Mouse (Mus musculus) intestine, embryonic 15.5 days (tissue): ENCODE measurements around the gene Eif5a2. TPM values are rescaled to one million over a fixed set of nuclear protein-coding genes. Genes with fewer than 3 reads are reported as not detected.
"Not testable (repeated sequence)": the region's sequence is repeated elsewhere in the genome, so short reads cannot be mapped to it uniquely, and the experiment has no call there.

Source experiments
- ATAC-seq: fragments of 200-750 bp; cut with Nextera tagmentation; 2 replicates; pipeline ENCODE4 v1.8.0; 2017; ENCODE audit warnings: moderate TSS enrichment, moderate library complexity
- H3K27ac ChIP-seq: fragments of 300-500 bp; sonication (generic); 2 replicates; pipeline ENCODE4 v1.5.1; 2015; ENCODE audit warnings: mild to moderate bottlenecking, inconsistent platforms
- H3K27me3 ChIP-seq: fragments of 300-500 bp; sonication (generic); replicated peaks from 2 replicates; pipeline ENCODE4 v1.6.1; 2015; ENCODE audit warnings: inconsistent platforms
- H3K36me3 ChIP-seq: fragments of 300-500 bp; sonication (generic); 2 replicates; pipeline ENCODE4 v1.6.1; 2015; ENCODE audit warnings: inconsistent platforms
- H3K4me1 ChIP-seq: fragments of 300-500 bp; sonication (generic); replicated peaks from 2 replicates; pipeline ENCODE4 v1.6.1; 2015; ENCODE audit warnings: inconsistent platforms
- H3K4me2 ChIP-seq: fragments of 300-500 bp; sonication (generic); replicated peaks from 2 replicates; pipeline ENCODE4 v1.6.1; 2015; ENCODE audit warnings: mild to moderate bottlenecking, inconsistent platforms
- H3K4me3 ChIP-seq: fragments of 300-500 bp; sonication (generic); replicated peaks from 2 replicates; pipeline ENCODE4 v1.5.1; 2015; ENCODE audit warnings: inconsistent platforms
- H3K9ac ChIP-seq: fragments of 300-500 bp; sonication (generic); 2 replicates; pipeline ENCODE4 v1.6.1; 2015; ENCODE audit warnings: inconsistent platforms
- H3K9me3 ChIP-seq: fragments of 300-500 bp; sonication (generic); 2 replicates; pipeline ENCODE4 v1.6.1; 2016; ENCODE audit warnings: inconsistent platforms
- WGBS: fragments of 180-500 bp; shearing (Covaris S2); methylation state at CpG from one replicate; pipeline ENCODE4 v1.1.7; 2015; 5-methylcytosine and 5-hydroxymethylcytosine counted together
- polyA plus RNA-seq: library from polyadenylated mRNA; unstranded; fragments of >200 nt; fragmentation: Nextera tagmentation; extraction: Ambion mirVana; gene quantifications from 2 replicates; pipeline ENCODE4 v1.2.1, GENCODE M21; 2015

Gene Eif5a2
- 3.8 and 4.9 TPM in 2 replicates for polyA plus RNA-seq

DNA sequence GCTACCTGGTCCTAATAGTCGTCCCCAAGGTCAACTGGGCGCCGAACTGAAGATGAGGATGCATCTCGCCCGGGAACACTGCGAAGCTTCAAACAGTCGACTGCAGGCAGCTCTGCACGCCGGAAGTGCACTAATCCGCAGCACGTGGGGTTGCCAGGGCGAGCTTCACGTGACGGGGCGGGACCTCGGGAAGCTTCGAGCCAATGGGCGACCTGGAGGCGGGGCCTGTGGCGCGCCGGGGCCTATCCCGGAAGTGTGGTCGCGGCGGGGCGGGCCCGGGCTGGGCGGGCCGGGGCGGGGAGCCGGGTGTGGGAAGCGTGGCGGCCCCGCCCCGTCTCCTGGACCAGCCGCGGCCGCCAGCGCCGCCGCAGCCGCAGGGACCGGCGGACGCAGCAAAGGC lies at the start of gene Eif5a2:
Gene Eif5a2 (plus strand): TSS at position 283 of the 400 bp plus-strand sequence.
- H3K9me3 ChIP-seq = no peaks in the 10 kb centered on the region
- 1% methylated on average over 46 of the region's 46 CpGs for WGBS
- H3K9ac ChIP-seq = peak within 1 kb of the TSS; percentile 69
- H3K27ac ChIP-seq = no peak within 1 kb of the TSS
- peaks cover 4% of the 10 kb centered on the region; the same call in 1 of the 2 replicates for H3K4me1 ChIP-seq
- peak; percentile 99 for ATAC-seq
- H3K36me3 ChIP-seq = no peaks in the 10 kb centered on the region
- peak within 1 kb of the TSS; percentile 68 for H3K4me3 ChIP-seq
- peak within 1 kb of the TSS; percentile 99 for H3K4me2 ChIP-seq
- no peaks in the 10 kb centered on the region for H3K27me3 ChIP-seq

DNA sequence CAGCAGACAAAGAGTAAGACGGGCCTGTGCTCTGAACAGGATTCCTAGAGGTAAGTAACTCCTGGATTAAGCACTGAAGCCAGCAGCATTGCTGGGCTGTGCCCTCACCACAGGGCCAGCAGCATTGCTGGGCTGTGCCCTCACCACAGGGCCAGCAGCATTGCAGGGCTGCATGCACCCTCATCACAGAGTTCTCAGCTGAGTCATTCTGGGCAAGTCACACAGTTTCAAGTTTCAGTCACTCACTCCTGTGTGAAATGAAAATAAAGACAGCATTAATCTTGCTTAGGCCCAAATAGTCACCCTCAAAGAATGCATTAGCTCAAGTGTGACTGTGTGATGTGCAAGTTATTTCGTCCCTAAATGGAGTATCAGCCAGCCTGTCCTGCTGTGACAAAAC lies 46.4 kb upstream of the Eif5a2 start:
- no peaks in the 10 kb centered on the region for H3K27me3 ChIP-seq
- no peaks in the 10 kb centered on the region for H3K36me3 ChIP-seq
- H3K27ac ChIP-seq = no peak overlapping the region
- no peaks in the 10 kb centered on the region for H3K4me1 ChIP-seq
- no peak for ATAC-seq
- H3K4me3 ChIP-seq = no peak overlapping the region
- H3K9ac ChIP-seq = no peak overlapping the region
- H3K4me2 ChIP-seq = no peak overlapping the region
- 78% methylated on average over 2 of the region's 2 CpGs for WGBS
- no peaks in the 10 kb centered on the region for H3K9me3 ChIP-seq

DNA sequence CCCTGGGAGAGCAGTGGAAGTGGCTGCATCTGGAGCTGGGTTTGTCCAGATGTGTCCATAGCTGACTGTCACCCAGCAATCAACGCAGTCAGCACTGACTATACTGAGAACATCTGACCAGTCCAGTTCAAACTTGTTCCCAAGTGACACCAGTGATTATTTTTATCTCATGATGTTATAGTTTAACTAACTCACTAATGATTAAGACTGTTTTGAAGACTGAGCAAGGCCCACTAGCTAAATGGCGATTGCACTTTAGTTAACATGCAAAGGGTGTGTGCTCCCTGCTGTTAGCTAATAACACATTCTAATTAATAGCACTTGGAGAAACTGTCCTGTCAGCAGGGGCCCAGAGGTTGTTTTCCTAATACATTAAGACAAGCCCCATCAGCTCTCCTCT lies 44.1 kb upstream of the Eif5a2 start:
- H3K27me3 ChIP-seq = no peaks in the 10 kb centered on the region
- no peak overlapping the region for H3K4me2 ChIP-seq
- no peak overlapping the region for H3K27ac ChIP-seq
- no peaks in the 10 kb centered on the region for H3K4me1 ChIP-seq
- WGBS = 39% methylated on average over 2 of the region's 2 CpGs
- H3K9ac ChIP-seq = no peak overlapping the region
- no peaks in the 10 kb centered on the region for H3K9me3 ChIP-seq
- no peaks in the 10 kb centered on the region for H3K36me3 ChIP-seq
- peak; percentile 62 for ATAC-seq
- no peak overlapping the region for H3K4me3 ChIP-seq

DNA sequence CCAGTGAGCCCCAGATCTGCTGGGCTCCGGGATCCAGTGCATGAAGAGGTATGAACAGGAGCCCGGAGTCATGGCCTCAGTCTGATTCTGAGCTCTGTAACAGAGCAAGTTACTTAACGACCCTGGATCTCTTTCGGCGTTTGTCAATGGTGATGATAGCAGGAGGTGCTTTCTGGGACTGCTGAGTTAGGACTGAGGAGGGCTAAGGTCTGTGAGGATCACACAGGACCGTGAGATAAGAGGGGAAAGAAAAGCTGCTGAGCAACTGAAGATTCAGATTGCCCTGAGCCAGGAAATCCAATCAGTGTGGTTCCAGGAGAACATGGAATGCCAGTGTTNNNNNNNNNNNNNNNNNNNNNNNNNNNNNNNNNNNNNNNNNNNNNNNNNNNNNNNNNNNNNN lies 40.7 kb upstream of the Eif5a2 start:
- H3K4me1 ChIP-seq = no peaks in the 10 kb centered on the region
- H3K4me3 ChIP-seq = no peak overlapping the region
- H3K9ac ChIP-seq = no peak overlapping the region
- WGBS = 35% methylated on average over 6 of the region's 6 CpGs
- H3K27ac ChIP-seq = no peak overlapping the region; the same call in 1 of the 2 replicates
- no peaks in the 10 kb centered on the region for H3K9me3 ChIP-seq
- no peaks in the 10 kb centered on the region for H3K36me3 ChIP-seq
- peak; percentile 51 for ATAC-seq
- no peak overlapping the region for H3K4me2 ChIP-seq
- H3K27me3 ChIP-seq = no peaks in the 10 kb centered on the region

DNA sequence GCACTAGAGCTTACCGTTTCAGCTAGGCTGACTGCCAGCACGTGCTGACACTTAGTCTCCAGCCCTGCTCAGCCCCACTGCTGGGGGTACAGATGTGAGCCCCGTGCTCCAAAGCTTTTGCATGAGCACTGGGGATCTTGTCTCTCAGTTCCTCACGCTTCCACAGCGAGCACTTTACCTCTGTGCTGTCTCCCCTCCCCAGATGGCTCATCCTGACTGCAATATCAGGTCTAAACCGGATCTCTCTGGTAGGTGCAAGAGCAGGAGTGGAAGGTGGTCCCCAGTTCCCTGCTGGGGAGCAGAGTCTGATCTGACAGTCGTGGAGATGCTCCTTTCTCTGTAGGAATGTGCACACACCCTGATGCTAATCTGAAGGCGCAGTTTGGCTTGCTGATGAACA lies 37.8 kb upstream of the Eif5a2 start:
- H3K9ac ChIP-seq = no peak overlapping the region
- WGBS = 58% methylated on average over 8 of the region's 8 CpGs
- H3K27me3 ChIP-seq = no peaks in the 10 kb centered on the region
- H3K4me1 ChIP-seq = no peaks in the 10 kb centered on the region
- no peak for ATAC-seq
- H3K27ac ChIP-seq = no peak overlapping the region
- H3K36me3 ChIP-seq = no peaks in the 10 kb centered on the region
- no peak overlapping the region for H3K4me3 ChIP-seq
- no peaks in the 10 kb centered on the region for H3K9me3 ChIP-seq
- H3K4me2 ChIP-seq = no peak overlapping the region

DNA sequence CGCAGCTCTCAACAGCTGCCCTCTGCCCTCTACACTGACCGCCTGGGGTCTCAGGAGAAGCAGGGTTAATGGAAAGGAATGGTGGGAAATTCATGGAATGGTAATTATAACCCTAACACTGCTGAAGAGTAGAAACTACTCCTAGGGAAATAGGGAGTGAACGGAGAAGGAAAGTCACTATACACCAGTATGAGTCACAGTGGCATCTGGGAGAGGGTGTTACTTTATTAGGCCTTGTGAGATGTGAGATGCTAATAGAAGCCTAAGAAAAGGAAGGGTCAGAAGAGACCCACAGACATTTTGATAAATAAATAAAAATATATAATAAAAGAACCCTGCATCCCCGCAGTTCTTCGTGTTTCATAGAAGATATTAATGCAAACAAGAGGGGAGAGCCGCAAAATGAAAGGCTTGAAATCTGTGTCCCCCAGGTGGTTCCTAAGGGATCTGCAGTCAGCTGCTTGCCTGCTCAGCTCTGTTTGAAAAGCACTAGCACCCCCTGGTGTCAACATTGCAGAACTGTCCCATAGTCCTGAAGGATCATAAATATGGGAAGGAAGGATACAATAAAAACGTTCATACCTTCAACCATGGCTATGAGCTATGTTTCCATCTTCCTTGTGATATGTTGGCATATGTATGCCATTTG lies 35.1 kb upstream of the Eif5a2 start:
- Histone ChIP-seq H3K4me2 (no peak overlapping the region), H3K4me1 (no peaks in the 10 kb centered on the region), H3K9ac (no peak overlapping the region), H3K9me3 (no peaks in the 10 kb centered on the region), H3K36me3 (no peaks in the 10 kb centered on the region), H3K4me3 (no peak overlapping the region), H3K27ac (no peak overlapping the region), H3K27me3 (no peaks in the 10 kb centered on the region)
- WGBS = 30% methylated on average over 7 of the region's 7 CpGs
- peak; percentile 90 for ATAC-seq

DNA sequence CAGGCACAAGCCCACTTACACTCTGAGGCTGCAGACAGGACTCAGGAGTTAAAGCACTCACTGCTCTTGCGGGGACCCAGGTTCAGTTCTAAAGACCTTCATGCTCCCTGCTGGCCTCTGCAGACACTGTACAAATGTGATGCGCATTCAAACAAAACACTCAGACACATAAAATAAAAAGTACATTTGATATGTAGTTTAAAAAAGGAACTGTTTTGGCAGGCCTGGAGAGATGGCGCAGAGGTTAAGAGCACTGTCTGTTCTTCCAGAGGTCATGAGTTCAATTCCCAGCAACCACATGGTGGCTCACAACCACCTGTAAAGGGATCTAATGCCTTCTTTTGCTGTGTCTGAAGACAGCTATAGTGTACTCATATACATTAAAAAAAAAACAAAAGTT lies 32.9 kb upstream of the Eif5a2 start:
- Histone ChIP-seq H3K36me3 (no peaks in the 10 kb centered on the region), H3K4me2 (no peak overlapping the region), H3K9ac (no peak overlapping the region), H3K4me3 (no peak overlapping the region), H3K27me3 (no peaks in the 10 kb centered on the region), H3K9me3 (no peaks in the 10 kb centered on the region), H3K27ac (no peak overlapping the region), H3K4me1 (no peaks in the 10 kb centered on the region)
- WGBS = 82% methylated on average over 3 of the region's 3 CpGs
- ATAC-seq = no peak

DNA sequence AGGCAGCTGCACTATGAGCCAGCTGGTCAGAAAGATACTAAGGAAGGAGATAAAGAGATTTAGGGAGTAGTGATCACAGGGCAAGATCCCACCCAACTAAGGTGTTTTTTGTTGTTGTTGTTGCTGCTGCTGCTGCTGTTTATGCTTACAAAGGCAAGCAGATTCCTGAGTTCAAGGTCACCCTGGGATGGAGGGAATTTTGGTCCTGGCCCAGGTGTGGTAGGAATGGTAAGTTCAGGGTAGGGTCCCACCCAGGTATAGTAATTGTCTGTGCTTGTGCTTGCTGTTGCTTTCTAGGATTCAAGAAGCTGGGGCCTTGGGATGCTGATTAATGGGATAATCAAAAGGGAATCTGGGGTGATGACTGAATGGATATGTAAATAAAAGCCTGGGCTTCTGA lies 32.1 kb upstream of the Eif5a2 start:
- ATAC-seq = no peak
- no peaks in the 10 kb centered on the region for H3K4me1 ChIP-seq
- H3K4me3 ChIP-seq = no peak overlapping the region
- no peak overlapping the region for H3K27ac ChIP-seq
- no peaks in the 10 kb centered on the region for H3K27me3 ChIP-seq
- H3K4me2 ChIP-seq = no peak overlapping the region
- no peaks in the 10 kb centered on the region for H3K36me3 ChIP-seq
- no peaks in the 10 kb centered on the region for H3K9me3 ChIP-seq
- H3K9ac ChIP-seq = no peak overlapping the region

DNA sequence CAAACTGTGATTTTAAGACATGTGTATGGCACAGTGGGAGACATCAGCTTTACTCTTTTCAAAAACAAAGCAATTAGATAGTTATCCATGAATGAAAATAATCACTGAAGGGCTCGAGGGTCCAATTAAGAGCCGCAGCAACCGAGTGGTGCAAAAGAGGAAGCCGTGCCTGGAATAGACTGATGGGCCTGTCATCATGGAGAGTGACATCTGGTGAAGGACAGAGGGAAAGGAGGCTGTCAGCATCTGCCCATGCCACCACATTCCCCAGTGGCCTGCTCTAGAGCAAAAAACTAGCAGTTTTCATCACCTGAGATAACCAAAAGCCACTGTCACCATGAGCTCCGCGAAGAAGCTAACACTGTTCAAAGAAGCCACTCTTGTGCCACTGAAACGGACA lies 25.6 kb upstream of the Eif5a2 start:
- Histone ChIP-seq H3K27ac (no peak overlapping the region), H3K4me1 (no peaks in the 10 kb centered on the region), H3K27me3 (no peaks in the 10 kb centered on the region), H3K9ac (no peak overlapping the region), H3K4me2 (no peak overlapping the region), H3K4me3 (no peak overlapping the region), H3K9me3 (no peaks in the 10 kb centered on the region), H3K36me3 (no peaks in the 10 kb centered on the region)
- no peak for ATAC-seq
- WGBS = 87% methylated on average over 7 of the region's 7 CpGs

DNA sequence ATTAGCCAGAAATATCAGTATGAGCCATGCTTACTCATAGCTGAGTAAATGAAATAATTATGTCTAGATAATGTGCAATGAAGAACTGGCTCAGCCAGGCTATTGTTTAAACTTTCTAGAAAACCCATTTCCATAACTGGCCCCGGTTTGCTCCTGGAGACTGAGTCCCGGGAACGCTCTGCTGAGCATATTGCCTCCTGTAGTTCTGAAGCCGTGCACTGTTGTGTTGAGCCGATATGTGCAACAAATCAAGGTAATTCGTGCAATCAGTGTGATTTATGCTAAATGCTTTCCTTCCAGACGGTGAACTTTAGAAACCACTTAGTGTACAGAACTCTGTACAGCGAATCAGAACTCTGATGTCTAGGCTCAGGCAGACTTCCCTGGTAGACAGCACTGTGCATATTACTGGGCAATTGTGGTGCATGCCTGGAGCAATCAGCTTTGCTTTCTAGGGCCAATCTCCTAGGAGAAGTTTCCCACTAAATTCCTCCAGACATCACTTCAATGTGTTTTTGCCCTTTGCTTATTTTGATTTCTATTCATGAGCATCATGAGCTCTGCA lies 19.8 kb upstream of the Eif5a2 start:
- Histone ChIP-seq H3K4me3 (no peak overlapping the region), H3K9ac (no peak overlapping the region), H3K4me2 (no peak overlapping the region), H3K4me1 (no peaks in the 10 kb centered on the region), H3K36me3 (no peaks in the 10 kb centered on the region), H3K27me3 (no peaks in the 10 kb centered on the region), H3K9me3 (no peaks in the 10 kb centered on the region), H3K27ac (no peak overlapping the region)
- no peak for ATAC-seq
- WGBS = 58% methylated on average over 8 of the region's 8 CpGs

DNA sequence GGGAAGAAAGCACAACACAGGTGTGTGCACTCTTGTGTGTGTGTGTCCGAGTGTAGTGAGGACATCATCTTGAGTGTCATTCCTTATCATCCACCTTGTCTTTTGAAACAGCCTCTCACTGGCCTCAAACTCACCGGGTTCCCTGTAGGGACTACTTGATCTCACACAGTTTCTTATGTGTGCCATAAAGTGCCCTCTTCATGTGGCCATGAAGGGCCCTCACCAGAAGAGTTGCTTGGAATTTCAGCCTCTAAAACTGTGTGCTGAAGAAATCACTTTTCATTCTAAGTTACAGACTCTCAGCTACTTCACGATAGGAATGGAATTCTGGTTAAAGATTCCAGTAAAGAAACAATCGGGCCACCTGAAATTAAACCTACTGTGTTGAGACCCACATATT lies 14.1 kb upstream of the Eif5a2 start:
- WGBS = 89% methylated on average over 4 of the region's 4 CpGs
- Histone ChIP-seq H3K27ac (no peak overlapping the region), H3K9me3 (no peaks in the 10 kb centered on the region), H3K27me3 (no peaks in the 10 kb centered on the region), H3K36me3 (no peaks in the 10 kb centered on the region), H3K4me1 (no peaks in the 10 kb centered on the region), H3K4me2 (no peak overlapping the region), H3K4me3 (no peak overlapping the region), H3K9ac (no peak overlapping the region)
- no peak for ATAC-seq

DNA sequence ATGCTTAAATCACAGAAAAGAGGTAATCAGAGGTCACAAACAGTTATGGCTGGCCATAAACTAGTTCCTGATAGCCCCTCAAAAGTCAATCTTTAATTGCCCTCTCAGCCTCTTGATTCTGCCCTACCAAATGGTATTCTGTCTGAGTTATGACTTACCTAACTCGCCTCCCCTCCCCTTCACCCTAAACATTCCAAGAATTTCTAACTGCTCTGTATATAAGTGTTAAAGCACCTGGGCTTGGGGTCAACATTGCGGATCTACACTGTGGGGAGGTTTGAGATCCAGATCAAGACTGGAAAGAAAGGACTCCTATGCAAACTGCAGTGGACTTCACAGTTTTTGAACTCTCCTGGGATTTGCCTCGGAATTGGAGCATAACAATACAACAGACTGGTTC lies 12.9 kb upstream of the Eif5a2 start:
- WGBS = 67% methylated on average over 3 of the region's 3 CpGs
- Histone ChIP-seq H3K9me3 (no peaks in the 10 kb centered on the region), H3K4me1 (no peaks in the 10 kb centered on the region), H3K27ac (no peak overlapping the region), H3K27me3 (no peaks in the 10 kb centered on the region), H3K4me2 (no peak overlapping the region), H3K4me3 (no peak overlapping the region), H3K36me3 (no peaks in the 10 kb centered on the region), H3K9ac (no peak overlapping the region)
- no peak for ATAC-seq

DNA sequence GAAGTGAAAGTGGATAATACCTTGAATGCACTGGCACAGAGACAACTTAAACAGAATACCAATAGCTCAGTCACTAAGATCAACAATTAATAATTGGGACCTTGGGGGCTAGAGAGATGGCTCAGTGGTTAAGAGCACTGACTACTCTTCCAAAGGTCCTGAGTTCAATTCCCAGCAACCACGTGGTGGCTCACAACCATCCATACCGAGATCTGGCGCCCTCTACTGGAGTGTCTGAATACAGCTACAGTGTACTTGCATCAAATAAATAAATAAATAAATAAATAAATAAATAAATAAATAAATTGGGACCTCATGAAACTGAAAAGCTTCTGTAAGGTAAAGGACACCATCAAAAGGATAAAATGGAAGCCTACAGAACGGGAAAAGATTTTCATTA lies 8.2 kb upstream of the Eif5a2 start:
- H3K9ac ChIP-seq, H3K4me3 ChIP-seq, ATAC-seq, H3K36me3 ChIP-seq, H3K4me1 ChIP-seq, H3K27me3 ChIP-seq, H3K27ac ChIP-seq, H3K4me2 ChIP-seq, H3K9me3 ChIP-seq: not testable (repeated sequence)
- 62% methylated on average over 4 of the region's 4 CpGs for WGBS
